Mouse (Mus musculus) MEL (cell line): ENCODE measurements around the gene Cbs.

Experiments used
- CTCF ChIP-seq, 3 experiments: IDR thresholded peaks in 2 of 3; conservative IDR thresholded peaks in 1 of 3; 2 replicates each; pipeline ENCODE4 v1.5.1; 2011 to 2012; ENCODE audit warnings: low read length in 3 of 3, low read depth in 2 of 3, mild to moderate bottlenecking in 2 of 3, improper control_type of control experiment in 1 of 3, inconsistent platforms in 1 of 3, mixed read lengths in 1 of 3, moderate library complexity in 1 of 3; ENCODE audit not compliant: control insufficient read depth in 1 of 3, insufficient read depth in 1 of 3, poor library complexity in 1 of 3, severe bottlenecking in 1 of 3
- E2F4 ChIP-seq: IDR thresholded peaks from 2 replicates; pipeline ENCODE4 v1.6.1; 2011; ENCODE audit warnings: low read depth, low read length, improper control_type of control experiment, borderline replicate concordance
- ELF1 ChIP-seq: IDR thresholded peaks from 2 replicates; pipeline ENCODE4 v1.6.1; 2014; ENCODE audit warnings: low read depth, mild to moderate bottlenecking, inconsistent platforms, low read length, improper control_type of control experiment, moderate library complexity
- EP300 ChIP-seq, 2 experiments: IDR thresholded peaks; 2 replicates each; pipeline ENCODE4 v1.6.1; 2011; ENCODE audit warnings: improper control_type of control experiment in 2 of 2, low read length in 2 of 2, low read depth in 1 of 2, mild to moderate bottlenecking in 1 of 2
- GATA1 ChIP-seq: IDR thresholded peaks from 2 replicates; pipeline ENCODE4 v1.6.1; 2011; ENCODE audit warnings: low read depth, low read length, improper control_type of control experiment
- KAT2A ChIP-seq: conservative IDR thresholded peaks from 2 replicates; pipeline ENCODE4 v1.6.1; 2012; ENCODE audit warnings: low read depth, low read length, improper control_type of control experiment, inconsistent platforms
- MAFK ChIP-seq: IDR thresholded peaks from 2 replicates; pipeline ENCODE4 v1.6.1; 2011; ENCODE audit warnings: low read depth, mild to moderate bottlenecking, low read length, improper control_type of control experiment, borderline replicate concordance
- MEF2A ChIP-seq: IDR thresholded peaks from 2 replicates; pipeline ENCODE4 v1.6.1; 2014; ENCODE audit warnings: low read depth, mild to moderate bottlenecking, inconsistent platforms, low read length, improper control_type of control experiment; ENCODE audit not compliant: poor library complexity, insufficient replicate concordance, severe bottlenecking; ENCODE audit errors: extremely low read depth
- NRF1 ChIP-seq: IDR thresholded peaks from 2 replicates; pipeline ENCODE4 v1.6.1; 2014; ENCODE audit warnings: low read depth, mild to moderate bottlenecking, inconsistent platforms, low read length, improper control_type of control experiment, moderate library complexity; ENCODE audit not compliant: poor library complexity, insufficient read depth, severe bottlenecking
- POLR2A ChIP-seq, 2 experiments: IDR thresholded peaks; 2 replicates each; pipeline ENCODE4 v1.6.1; 2011 to 2012; ENCODE audit warnings: low read length in 2 of 2, mild to moderate bottlenecking in 2 of 2, control low read depth in 1 of 2, improper control_type of control experiment in 1 of 2, low read depth in 1 of 2, moderate library complexity in 1 of 2; ENCODE audit not compliant: control insufficient read depth in 1 of 2, insufficient read depth in 1 of 2, poor library complexity in 1 of 2
- RAD21 ChIP-seq: IDR thresholded peaks from 2 replicates; pipeline ENCODE4 v1.6.1; 2011; ENCODE audit warnings: mild to moderate bottlenecking, low read depth, low read length, improper control_type of control experiment
- SIN3A ChIP-seq: IDR thresholded peaks from 2 replicates; pipeline ENCODE4 v1.6.1; 2012; ENCODE audit warnings: low read length, improper control_type of control experiment, inconsistent platforms
- TAL1 ChIP-seq: IDR thresholded peaks from 2 replicates; pipeline ENCODE4 v1.6.1; 2012; ENCODE audit warnings: mild to moderate bottlenecking, inconsistent platforms, low read length, moderate library complexity, mixed read lengths
- ZNF384 ChIP-seq: IDR thresholded peaks from 2 replicates; pipeline ENCODE4 v1.6.1; 2012; ENCODE audit warnings: low read depth, mild to moderate bottlenecking, inconsistent platforms, low read length, improper control_type of control experiment

GRCm38 (mm10) chr17:31660661-31661250, 23.7 kb upstream of the Cbs start:
- TF ChIP-seq MEF2A (no peak), KAT2A (no peak), ELF1 (no peak), SIN3A (no peak), CTCF (IDR thresholded peaks at IDR 0.05 in 2 of 3, conservative IDR thresholded peaks at IDR 0.05 in 1 of 3; ENCODE audit: control insufficient read depth in 1 of 3, insufficient read depth in 1 of 3, low read depth in 2 of 3, low read length in 3 of 3, poor library complexity in 1 of 3, severe bottlenecking in 1 of 3) (no peak), POLR2A (IDR thresholded peaks at IDR 0.05; ENCODE audit: control insufficient read depth in 1 of 2, insufficient read depth in 1 of 2, low read depth in 1 of 2, low read length in 2 of 2, poor library complexity in 1 of 2) (no peak), NRF1 (no peak), ZNF384 (no peak), EP300 (IDR thresholded peaks at IDR 0.05; ENCODE audit: low read depth in 1 of 2, low read length in 2 of 2) (no peak), MAFK (no peak), E2F4 (no peak), RAD21 (no peak), GATA1 (no peak), TAL1 (no peak)
